Mouse (Mus musculus): ENCODE results near the gene Ism2.
"Not testable (repeated sequence)": the region's sequence is repeated elsewhere in the genome, so short reads cannot be mapped to it uniquely, and the experiment has no call there.

The Ism2 gene

GRCm38 (mm10) chr12:87293934-87294333 lies 5.6 kb downstream of the Ism2 start:
- no peak for DNase-seq (ENCODE audit: extremely low read depth, insufficient read length, low spot score)

GRCm38 (mm10) chr12:87289100-87289499 lies 10.4 kb downstream of the Ism2 start:
- DNase-seq (ENCODE audit: extremely low read depth, insufficient read length, low spot score): no peak

DNA sequence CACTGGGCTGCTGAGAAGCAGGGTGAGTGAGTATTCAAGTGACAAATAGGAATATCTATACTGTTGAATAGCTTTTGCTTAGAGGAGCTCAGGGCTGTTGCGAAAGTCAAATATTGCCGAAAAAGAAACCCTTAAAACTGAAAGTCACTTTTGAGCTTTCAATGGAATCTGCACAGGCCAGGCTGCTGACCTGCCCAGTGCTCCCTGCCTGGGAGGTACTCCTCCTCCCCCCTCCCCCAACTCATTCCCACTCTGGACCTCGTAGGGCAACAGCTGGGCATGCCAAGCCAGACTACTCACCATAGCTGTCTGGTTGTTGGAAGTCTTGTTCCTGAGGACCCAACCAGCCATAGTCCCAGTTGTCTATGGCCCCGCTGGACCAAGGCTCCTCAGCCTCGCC lies 14.8 kb downstream of the Ism2 start:
- DNase-seq (ENCODE audit: extremely low read depth, insufficient read length, low spot score): no peak

GRCm38 (mm10) chr12:87284268-87284667 lies 15.2 kb downstream of the Ism2 start:
- no peak for DNase-seq (ENCODE audit: extremely low read depth, insufficient read length, low spot score)

GRCm38 (mm10) chr12:87283706-87284105 lies 15.8 kb downstream of the Ism2 start:
- no peak for DNase-seq (ENCODE audit: extremely low read depth, insufficient read length, low spot score)

DNA sequence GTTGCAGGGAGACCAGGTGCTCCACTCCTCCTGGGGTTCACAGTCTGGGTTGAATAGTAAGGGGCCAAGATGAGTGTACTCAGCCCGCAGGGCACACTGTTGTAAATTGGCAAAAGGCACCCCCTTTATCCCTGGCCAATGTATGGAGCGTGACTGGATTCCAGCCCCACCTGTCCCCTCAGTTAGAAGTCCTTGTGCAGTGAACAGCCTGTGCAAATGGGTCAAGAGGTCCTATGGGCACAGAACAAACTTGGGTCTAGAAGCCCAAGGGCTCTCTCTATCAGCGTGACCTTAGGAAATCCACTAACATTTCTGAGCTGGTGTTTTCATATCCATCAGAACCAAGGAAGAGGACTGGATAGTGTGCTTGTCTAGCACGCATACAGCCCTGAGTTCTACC lies 16.8 kb downstream of the Ism2 start:
- DNase-seq (ENCODE audit: extremely low read depth, insufficient read length, low spot score): no peak

GRCm38 (mm10) chr12:87281766-87282165 lies 17.7 kb downstream of the Ism2 start:
- DNase-seq (ENCODE audit: extremely low read depth, insufficient read length, low spot score): no peak

DNA sequence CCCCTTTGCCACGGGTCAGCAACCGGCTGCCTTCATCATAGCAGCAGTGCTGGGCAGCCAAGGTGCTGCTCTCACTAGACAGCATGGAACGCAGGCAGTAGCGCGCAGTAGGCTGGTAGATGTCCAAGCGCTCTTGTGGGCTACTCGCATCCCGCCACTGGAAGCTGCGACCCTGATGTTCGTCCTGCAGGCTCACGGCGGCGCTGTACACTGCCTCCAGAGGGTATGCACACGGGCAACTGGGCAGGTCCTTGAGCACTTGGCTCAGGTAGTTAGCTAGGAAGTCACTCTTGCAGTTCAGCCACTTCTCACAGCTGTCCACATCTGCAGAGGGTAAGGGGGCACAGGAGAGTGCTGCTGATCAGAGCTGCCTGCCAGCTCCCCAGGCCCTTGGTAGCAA lies 19.6 kb downstream of the Ism2 start:
- no peak for DNase-seq (ENCODE audit: extremely low read depth, insufficient read length, low spot score)

DNA sequence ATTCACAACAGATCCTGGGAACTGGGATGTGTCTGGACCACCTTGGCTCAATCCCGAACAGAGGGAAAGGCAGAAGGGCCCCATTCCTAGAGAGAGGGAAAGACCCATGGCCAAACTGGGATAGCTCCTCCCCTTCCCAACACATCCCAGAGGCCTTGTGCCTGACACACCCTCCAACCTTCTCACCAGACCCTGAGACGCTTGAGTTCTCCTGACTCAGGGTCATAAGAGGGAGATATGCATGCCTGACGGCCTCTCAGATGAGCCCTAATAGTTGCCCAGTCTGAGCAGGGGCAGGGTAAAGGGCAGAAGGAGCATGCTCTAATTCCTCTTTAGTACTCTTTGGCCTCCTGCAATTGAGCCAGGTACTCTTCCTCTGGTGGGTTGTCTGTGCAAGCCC lies 20.2 kb downstream of the Ism2 start:
- DNase-seq (ENCODE audit: extremely low read depth, insufficient read length, low spot score): no peak

- DNase-seq (ENCODE audit: extremely low read depth, insufficient read length, low spot score): no peak
These were observed 21.3 kb downstream of the Ism2 start for GRCm38 (mm10) chr12:87278118-87278730.

- not testable (repeated sequence) for DNase-seq (ENCODE audit: extremely low read depth, insufficient read length, low spot score)
These were observed 22.3 kb downstream of the Ism2 start for GRCm38 (mm10) chr12:87277251-87277650.

DNA sequence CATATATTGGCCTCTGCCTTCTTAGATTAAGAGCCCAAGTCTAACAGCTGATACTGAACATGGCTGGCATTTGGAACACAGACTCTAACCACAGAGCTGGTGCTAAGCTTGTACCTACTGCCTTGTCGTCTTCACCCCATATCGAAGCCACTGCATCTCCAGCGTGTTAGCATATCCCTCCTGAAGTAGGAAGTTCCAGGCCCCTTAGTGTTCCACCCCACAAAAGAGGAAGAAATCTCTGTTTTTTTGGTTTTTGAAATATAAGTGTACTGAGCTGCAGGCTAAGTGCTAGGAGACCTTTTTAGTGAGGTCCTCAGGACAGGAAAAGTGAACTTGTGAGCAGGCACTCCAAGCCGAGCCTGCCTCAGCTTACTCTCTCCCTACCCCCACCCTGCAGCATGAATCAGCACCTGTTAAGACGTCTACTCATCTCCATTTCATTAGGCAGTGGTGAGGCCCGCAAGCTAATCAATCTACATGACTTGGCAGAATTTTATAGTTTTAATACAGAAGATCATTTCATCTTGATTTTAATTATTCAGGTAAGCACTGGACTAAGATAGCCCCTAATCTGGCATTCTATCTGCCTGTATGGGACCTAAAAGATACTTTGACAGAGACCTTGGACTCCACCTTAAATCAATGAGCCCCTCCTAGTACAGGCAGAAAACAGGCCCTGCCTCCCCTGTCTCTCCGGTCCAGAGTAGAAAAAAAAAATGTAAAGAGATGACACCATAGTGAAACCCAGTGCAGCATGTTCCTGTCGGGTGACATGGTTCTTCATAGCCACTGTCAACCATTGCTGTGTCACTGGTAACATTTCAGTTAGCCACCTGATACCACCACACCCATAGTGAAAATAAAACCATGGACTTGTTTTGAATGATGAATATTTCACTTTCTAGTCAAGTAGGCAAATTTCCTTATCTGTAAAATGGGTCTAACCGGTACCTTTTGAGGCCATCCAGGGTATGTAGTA lies 24.4 kb downstream of the Ism2 start:
- DNase-seq (ENCODE audit: extremely low read depth, insufficient read length, low spot score): no peak

DNA sequence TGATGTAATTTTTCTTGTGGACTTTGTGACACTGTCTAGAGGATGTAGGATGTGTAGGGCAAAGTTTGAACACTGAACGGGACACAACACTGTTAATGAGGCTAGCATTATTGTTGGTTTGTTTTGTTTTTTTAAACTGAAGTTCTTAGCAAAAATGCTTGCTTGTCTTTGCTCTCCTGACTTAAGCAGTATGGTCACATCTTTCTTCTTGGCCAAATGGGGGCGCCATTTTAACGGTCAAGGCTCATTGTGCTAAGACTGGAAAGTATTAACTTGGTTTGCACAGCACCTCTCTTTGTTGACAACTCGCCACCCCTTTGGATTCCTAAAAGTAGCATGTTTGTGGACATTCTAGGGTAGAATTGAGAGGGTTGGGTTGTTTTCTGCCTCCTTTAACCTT lies 31.8 kb downstream of the Ism2 start:
- DNase-seq (ENCODE audit: extremely low read depth, insufficient read length, low spot score): no peak

GRCm38 (mm10) chr12:87266827-87267603 lies 32.5 kb downstream of the Ism2 start:
- DNase-seq (ENCODE audit: extremely low read depth, insufficient read length, low spot score): peak; percentile 87

- peak; percentile 88 for DNase-seq (ENCODE audit: extremely low read depth, insufficient read length, low spot score)
These were observed 33.2 kb downstream of the Ism2 start, which contains the start of the genes Vipas39 and Ahsa1 for GRCm38 (mm10) chr12:87266108-87266826. Gene Vipas39 (minus strand): TSS chr12:87266256. Gene Ahsa1 (plus strand): TSS chr12:87266479.

- DNase-seq (ENCODE audit: extremely low read depth, insufficient read length, low spot score): no peak
These were observed 34.1 kb downstream of the Ism2 start for GRCm38 (mm10) chr12:87265444-87265843.

DNA sequence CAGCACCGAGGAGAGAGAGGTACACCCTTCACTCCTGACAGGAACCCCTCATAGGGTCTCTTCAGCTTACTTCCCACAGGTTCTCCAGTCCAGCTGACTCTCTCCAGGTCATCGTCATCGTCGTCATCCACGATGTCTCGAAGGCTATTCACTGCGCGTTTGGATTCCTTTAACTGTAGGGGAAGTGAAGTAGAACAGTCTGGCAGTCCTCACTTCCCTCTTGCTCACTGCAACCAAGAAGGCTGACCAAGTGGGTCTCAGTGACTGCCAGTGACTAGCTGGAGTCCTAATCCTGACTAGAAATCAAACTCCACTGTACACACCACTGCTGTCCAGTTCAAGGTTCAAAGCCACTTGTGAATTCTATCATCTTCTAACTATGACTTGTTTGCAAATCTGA lies 38.9 kb downstream of the Ism2 start:
- DNase-seq (ENCODE audit: extremely low read depth, insufficient read length, low spot score): no peak

DNA sequence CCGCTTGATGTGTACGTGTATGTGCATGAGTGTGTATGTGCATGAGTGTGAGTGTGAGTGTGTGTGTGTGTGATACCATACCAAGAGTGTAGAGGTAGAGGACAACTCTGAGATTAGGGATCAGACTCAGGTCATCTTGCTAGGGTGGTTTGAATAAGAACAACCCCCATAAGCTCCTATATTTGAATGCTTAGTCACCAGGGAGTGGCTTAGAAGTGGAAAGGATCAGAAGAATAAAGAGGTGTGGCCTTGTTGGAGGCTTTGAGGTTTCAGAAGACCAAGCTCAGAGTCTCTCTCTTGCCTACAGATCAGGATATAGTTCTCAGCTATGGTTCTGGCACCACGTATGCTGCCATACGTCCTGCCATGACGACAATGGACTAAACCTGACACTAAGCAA lies 42.9 kb downstream of the Ism2 start:
- DNase-seq (ENCODE audit: extremely low read depth, insufficient read length, low spot score): no peak

GRCm38 (mm10) chr12:87253878-87254277 lies 45.6 kb downstream of the Ism2 start:
- no peak for DNase-seq (ENCODE audit: extremely low read depth, insufficient read length, low spot score)

DNA sequence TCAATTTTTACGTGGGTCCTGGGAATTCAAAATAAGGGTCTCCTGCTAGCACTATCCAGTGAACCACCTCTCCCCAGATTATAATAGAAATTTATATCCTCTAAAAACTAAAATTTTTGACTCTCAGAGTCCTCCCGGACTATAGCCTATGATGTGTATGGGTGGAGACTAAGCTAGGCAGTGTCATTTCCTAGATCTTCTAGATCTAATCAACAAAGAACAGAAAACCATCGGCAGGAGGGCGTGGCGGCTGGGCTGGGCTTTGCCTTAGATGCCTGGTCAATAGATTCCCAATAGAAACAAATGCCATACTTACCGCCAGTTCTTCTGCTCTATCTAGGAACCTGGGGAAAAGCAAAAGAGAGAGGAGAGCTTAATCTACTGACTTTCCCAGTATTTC lies 49.3 kb downstream of the Ism2 start:
- no peak for DNase-seq (ENCODE audit: extremely low read depth, insufficient read length, low spot score)
